Mouse (Mus musculus): ENCODE measurements around the gene Rbm20. TPM values are rescaled to one million over a fixed set of nuclear protein-coding genes. Genes with fewer than 3 reads are reported as not detected.

Gene Rbm20
- polyA plus RNA-seq, 1 experiment from 2014 or later = 2.5 TPM

GRCm38 (mm10) chr19:53852699-53853451 lies 175.8 kb downstream of the Rbm20 start:
- 41% methylated on average over 15 of the region's 15 CpGs for WGBS
- H3K4me1 ChIP-seq = peaks cover 39% of the 10 kb centered on the region

GRCm38 (mm10) chr19:53854978-53855377 lies 177.9 kb downstream of the Rbm20 start:
- H3K27ac ChIP-seq = no peak overlapping the region; the same call in 1 of the 2 replicates
- no peaks in the 10 kb centered on the region for H3K36me3 ChIP-seq
- no peaks in the 10 kb centered on the region for H3K27me3 ChIP-seq
- H3K9me3 ChIP-seq = no peaks in the 10 kb centered on the region
- peaks cover 54% of the 10 kb centered on the region for H3K4me1 ChIP-seq
- ATAC-seq (ENCODE audit: borderline replicate concordance, extremely low read depth, low FRiP score, low TSS enrichment) = no peak
- no peak overlapping the region for H3K4me3 ChIP-seq
- no peak overlapping the region for H3K4me2 ChIP-seq
- no peak overlapping the region for H3K9ac ChIP-seq
- WGBS = 36% methylated on average over 4 of the region's 4 CpGs

More at GRCm38 (mm10) chr19:53852699-53853451, 175.8 kb downstream of the Rbm20 start:
- H3K27me3 ChIP-seq = no peaks in the 10 kb centered on the region
- 0 out of 2 replicates have a peak overlapping the region, but pooled peaks have one; percentile 25 for H3K4me2 ChIP-seq
- peak; percentile 40; the same call in 1 of the 2 replicates for ATAC-seq (ENCODE audit: borderline replicate concordance, extremely low read depth, low FRiP score, low TSS enrichment)
- H3K9me3 ChIP-seq = no peaks in the 10 kb centered on the region
- H3K4me3 ChIP-seq = no peak overlapping the region
- no peaks in the 10 kb centered on the region for H3K36me3 ChIP-seq
- H3K9ac ChIP-seq = no peak overlapping the region
- peak overlapping the region; percentile 79 for H3K27ac ChIP-seq

- Histone ChIP-seq H3K27me3 (no peaks in the 10 kb centered on the region), H3K36me3 (no peaks in the 10 kb centered on the region), H3K4me1 (peaks cover 46% of the 10 kb centered on the region), H3K9me3 (no peaks in the 10 kb centered on the region), H3K9ac (no peak overlapping the region), H3K4me3 (no peak overlapping the region), H3K27ac (no peak overlapping the region), H3K4me2 (no peak overlapping the region)
- no peak for ATAC-seq (ENCODE audit: borderline replicate concordance, extremely low read depth, low FRiP score, low TSS enrichment)
- 72% methylated on average over 5 of the region's 5 CpGs for WGBS
Observed at GRCm38 (mm10) chr19:53855781-53856180, 178.7 kb downstream of the Rbm20 start.

- Histone ChIP-seq H3K9ac (no peak overlapping the region), H3K36me3 (no peaks in the 10 kb centered on the region), H3K4me3 (no peak overlapping the region), H3K9me3 (no peaks in the 10 kb centered on the region), H3K4me1 (peaks cover 37% of the 10 kb centered on the region), H3K27me3 (no peaks in the 10 kb centered on the region), H3K27ac (no peak overlapping the region), H3K4me2 (no peak overlapping the region)
- ATAC-seq (ENCODE audit: borderline replicate concordance, extremely low read depth, low FRiP score, low TSS enrichment) = no peak
- 82% methylated on average over 9 of the region's 9 CpGs for WGBS
Observed at GRCm38 (mm10) chr19:53856794-53857193, 179.7 kb downstream of the Rbm20 start.

GRCm38 (mm10) chr19:53857962-53858361 lies 180.9 kb downstream of the Rbm20 start:
- no peaks in the 10 kb centered on the region for H3K36me3 ChIP-seq
- peaks cover 25% of the 10 kb centered on the region for H3K4me1 ChIP-seq
- WGBS = 53% methylated on average over 6 of the region's 6 CpGs
- H3K27ac ChIP-seq = no peak overlapping the region
- no peaks in the 10 kb centered on the region for H3K9me3 ChIP-seq
- no peak overlapping the region for H3K4me2 ChIP-seq
- ATAC-seq (ENCODE audit: borderline replicate concordance, extremely low read depth, low FRiP score, low TSS enrichment) = no peak
- no peak overlapping the region for H3K9ac ChIP-seq
- H3K4me3 ChIP-seq = no peak overlapping the region
- H3K27me3 ChIP-seq = no peaks in the 10 kb centered on the region

- H3K36me3 ChIP-seq = no peaks in the 10 kb centered on the region
- H3K9ac ChIP-seq = no peak overlapping the region
- no peak overlapping the region for H3K4me2 ChIP-seq
- peak; percentile 44; the same call in 1 of the 2 replicates for ATAC-seq (ENCODE audit: borderline replicate concordance, extremely low read depth, low FRiP score, low TSS enrichment)
- no peaks in the 10 kb centered on the region for H3K27me3 ChIP-seq
- no peak overlapping the region for H3K4me3 ChIP-seq
- 27% methylated on average over 9 of the region's 9 CpGs for WGBS
- H3K27ac ChIP-seq = 0 out of 2 replicates have a peak overlapping the region, but pooled peaks have one; percentile 10
- peaks cover 21% of the 10 kb centered on the region for H3K4me1 ChIP-seq
- H3K9me3 ChIP-seq = no peaks in the 10 kb centered on the region
Observed at GRCm38 (mm10) chr19:53859149-53859548, 182.0 kb downstream of the Rbm20 start.

GRCm38 (mm10) chr19:53859593-53859992 lies 182.5 kb downstream of the Rbm20 start:
- no peak for ATAC-seq (ENCODE audit: borderline replicate concordance, extremely low read depth, low FRiP score, low TSS enrichment)
- H3K9me3 ChIP-seq = no peaks in the 10 kb centered on the region
- H3K4me3 ChIP-seq = no peak overlapping the region
- H3K27me3 ChIP-seq = no peaks in the 10 kb centered on the region
- H3K36me3 ChIP-seq = no peaks in the 10 kb centered on the region
- no peak overlapping the region for H3K4me2 ChIP-seq
- H3K27ac ChIP-seq = 0 out of 2 replicates have a peak overlapping the region, but pooled peaks have one; percentile 10
- peaks cover 21% of the 10 kb centered on the region for H3K4me1 ChIP-seq
- H3K9ac ChIP-seq = no peak overlapping the region
- WGBS = 57% methylated on average over 7 of the region's 7 CpGs

- no peak for ATAC-seq (ENCODE audit: borderline replicate concordance, extremely low read depth, low FRiP score, low TSS enrichment)
- peaks cover 18% of the 10 kb centered on the region for H3K4me1 ChIP-seq
- H3K4me3 ChIP-seq = no peak overlapping the region
- no peaks in the 10 kb centered on the region for H3K9me3 ChIP-seq
- no peak overlapping the region for H3K4me2 ChIP-seq
- no peaks in the 10 kb centered on the region for H3K36me3 ChIP-seq
- H3K27me3 ChIP-seq = no peaks in the 10 kb centered on the region
- H3K27ac ChIP-seq = no peak overlapping the region
- 69% methylated on average over 7 of the region's 7 CpGs for WGBS
- no peak overlapping the region for H3K9ac ChIP-seq
Observed at GRCm38 (mm10) chr19:53861346-53861745, 184.2 kb downstream of the Rbm20 start.

- 67% methylated on average over 8 of the region's 8 CpGs for WGBS
- Histone ChIP-seq H3K4me1 (peaks cover 18% of the 10 kb centered on the region), H3K9ac (no peak overlapping the region), H3K27ac (no peak overlapping the region), H3K4me3 (no peak overlapping the region), H3K9me3 (no peaks in the 10 kb centered on the region), H3K36me3 (no peaks in the 10 kb centered on the region), H3K27me3 (no peaks in the 10 kb centered on the region), H3K4me2 (no peak overlapping the region)
- ATAC-seq (ENCODE audit: borderline replicate concordance, extremely low read depth, low FRiP score, low TSS enrichment) = no peak
Observed at GRCm38 (mm10) chr19:53862573-53863246, 185.6 kb downstream of the Rbm20 start.

GRCm38 (mm10) chr19:53867238-53867637 lies 190.1 kb downstream of the Rbm20 start:
- Histone ChIP-seq H3K4me1 (no peaks in the 10 kb centered on the region), H3K27ac (no peak overlapping the region), H3K9me3 (no peaks in the 10 kb centered on the region), H3K4me2 (no peak overlapping the region), H3K4me3 (no peak overlapping the region), H3K36me3 (no peaks in the 10 kb centered on the region), H3K27me3 (no peaks in the 10 kb centered on the region), H3K9ac (no peak overlapping the region)
- ATAC-seq (ENCODE audit: borderline replicate concordance, extremely low read depth, low FRiP score, low TSS enrichment) = no peak

GRCm38 (mm10) chr19:53868125-53868524 lies 191.0 kb downstream of the Rbm20 start:
- WGBS = 76% methylated on average over 6 of the region's 6 CpGs
- H3K27me3 ChIP-seq = no peaks in the 10 kb centered on the region
- no peaks in the 10 kb centered on the region for H3K4me1 ChIP-seq
- no peaks in the 10 kb centered on the region for H3K36me3 ChIP-seq
- no peak overlapping the region for H3K27ac ChIP-seq
- no peak for ATAC-seq (ENCODE audit: borderline replicate concordance, extremely low read depth, low FRiP score, low TSS enrichment)
- H3K9ac ChIP-seq = no peak overlapping the region
- no peak overlapping the region for H3K4me2 ChIP-seq
- H3K9me3 ChIP-seq = no peaks in the 10 kb centered on the region
- H3K4me3 ChIP-seq = no peak overlapping the region

- Histone ChIP-seq H3K9ac (no peak overlapping the region), H3K4me3 (no peak overlapping the region), H3K4me2 (no peak overlapping the region), H3K36me3 (no peaks in the 10 kb centered on the region), H3K27ac (no peak overlapping the region), H3K9me3 (no peaks in the 10 kb centered on the region), H3K4me1 (no peaks in the 10 kb centered on the region), H3K27me3 (no peaks in the 10 kb centered on the region)
- no peak for ATAC-seq (ENCODE audit: borderline replicate concordance, extremely low read depth, low FRiP score, low TSS enrichment)
- 94% methylated on average over 1 of the region's 1 CpGs for WGBS
Observed at GRCm38 (mm10) chr19:53868796-53869195, 191.7 kb downstream of the Rbm20 start.

Data from lung, embryonic 15.5 days (tissue).